Mouse (Mus musculus): ENCODE measurements around the gene Exoc6b. TPM values are rescaled to one million over a fixed set of nuclear protein-coding genes. Genes with fewer than 3 reads are reported as not detected.

Exoc6b gene
- polyA plus RNA-seq, 1 experiment = 7.7 TPM

DNA sequence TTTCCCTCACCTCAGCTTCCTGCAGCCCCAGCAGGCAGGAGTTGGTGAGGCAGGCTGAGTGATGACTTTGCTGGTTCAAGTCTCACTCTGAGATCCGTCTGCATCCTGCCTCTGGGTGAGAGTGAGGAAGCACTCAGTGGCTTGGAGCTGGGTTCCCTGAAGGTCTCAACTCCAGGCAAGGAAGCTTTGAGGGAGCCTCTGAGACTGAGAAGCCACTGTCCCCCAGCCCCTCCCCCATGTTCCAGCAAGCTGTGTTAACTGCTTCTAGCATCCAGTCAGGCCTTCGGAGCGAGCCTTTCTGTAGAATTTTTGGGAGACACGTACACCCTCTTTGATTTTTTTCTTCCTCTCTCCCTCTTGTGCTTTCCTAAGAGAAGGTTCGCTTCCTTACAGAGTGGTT is 486.5 kb downstream of the Exoc6b start:
- peaks cover 40% of the 10 kb centered on the region for H3K27me3 ChIP-seq (ENCODE audit: control insufficient read depth, insufficient read depth, insufficient read length)
- TF ChIP-seq MAX (IDR thresholded peaks at IDR 0.05) = no peak
- TF ChIP-seq USF1 (IDR thresholded peaks at IDR 0.05; ENCODE audit: low read depth) = no peak
- TF ChIP-seq CTCF (IDR thresholded peaks at IDR 0.05; ENCODE audit: control insufficient read depth, insufficient read depth, insufficient read length) = no peak
- no peak for TF ChIP-seq MYOG (IDR thresholded peaks at IDR 0.05; ENCODE audit: control insufficient read depth, extremely low read depth, insufficient read length)
- no peak for TF ChIP-seq CEBPB (IDR thresholded peaks at IDR 0.05; ENCODE audit: low read depth)
- TF ChIP-seq FOSL1 (IDR thresholded peaks at IDR 0.05; ENCODE audit: insufficient read depth, low read length, poor library complexity, severe bottlenecking) = no peak
- TF ChIP-seq MYOD1 (IDR thresholded peaks at IDR 0.05; ENCODE audit: control insufficient read depth, insufficient read length, low read depth) = no peak
- no peaks in the 10 kb centered on the region for H3K79me3 ChIP-seq (ENCODE audit: low read depth)
- no peaks in the 10 kb centered on the region for H3K36me3 ChIP-seq (ENCODE audit: control insufficient read depth, insufficient read depth)
- H3K4me3 ChIP-seq (ENCODE audit: insufficient read depth, poor library complexity, severe bottlenecking) = no peak overlapping the region
- no peak overlapping the region for H3ac ChIP-seq (ENCODE audit: control insufficient read depth, insufficient read length, low read depth)
- H3K79me2 ChIP-seq (ENCODE audit: control insufficient read depth, insufficient read depth) = no peaks in the 10 kb centered on the region

GRCm38 (mm10) chr6:84581833-84582445 is 487.4 kb downstream of the Exoc6b start:
- no peaks in the 10 kb centered on the region for H3K36me3 ChIP-seq (ENCODE audit: control insufficient read depth, insufficient read depth)
- H3K79me3 ChIP-seq (ENCODE audit: low read depth) = no peaks in the 10 kb centered on the region
- H3K4me3 ChIP-seq (ENCODE audit: insufficient read depth, poor library complexity, severe bottlenecking) = no peak overlapping the region
- H3K27me3 ChIP-seq (ENCODE audit: control insufficient read depth, insufficient read depth, insufficient read length) = peaks cover 39% of the 10 kb centered on the region
- TF ChIP-seq MAX (IDR thresholded peaks at IDR 0.05) (no peak), CTCF (IDR thresholded peaks at IDR 0.05; ENCODE audit: control insufficient read depth, insufficient read depth, insufficient read length) (no peak)
- H3ac ChIP-seq (ENCODE audit: control insufficient read depth, insufficient read length, low read depth) = no peak overlapping the region
- no peaks in the 10 kb centered on the region for H3K79me2 ChIP-seq (ENCODE audit: control insufficient read depth, insufficient read depth)

GRCm38 (mm10) chr6:84580979-84581832 is 488.1 kb downstream of the Exoc6b start:
- Histone ChIP-seq H3K36me3 (ENCODE audit: control insufficient read depth, insufficient read depth) (no peaks in the 10 kb centered on the region), H3K4me3 (ENCODE audit: insufficient read depth, poor library complexity, severe bottlenecking) (no peak overlapping the region), H3K27me3 (ENCODE audit: control insufficient read depth, insufficient read depth, insufficient read length) (peaks cover 35% of the 10 kb centered on the region), H3K79me2 (ENCODE audit: control insufficient read depth, insufficient read depth) (no peaks in the 10 kb centered on the region), H3ac (ENCODE audit: control insufficient read depth, insufficient read length, low read depth) (no peak overlapping the region), H3K79me3 (ENCODE audit: low read depth) (no peaks in the 10 kb centered on the region)
- TF ChIP-seq CTCF (IDR thresholded peaks at IDR 0.05; ENCODE audit: control insufficient read depth, insufficient read depth, insufficient read length) (no peak), FOSL1 (IDR thresholded peaks at IDR 0.05; ENCODE audit: insufficient read depth, low read length, poor library complexity, severe bottlenecking) (no peak), USF1 (IDR thresholded peaks at IDR 0.05; ENCODE audit: low read depth) (no peak), MAX (IDR thresholded peaks at IDR 0.05) (no peak), CEBPB (IDR thresholded peaks at IDR 0.05; ENCODE audit: low read depth) (no peak), MYOD1 (IDR thresholded peaks at IDR 0.05; ENCODE audit: control insufficient read depth, insufficient read length, low read depth) (no peak), MYOG (IDR thresholded peaks at IDR 0.05; ENCODE audit: control insufficient read depth, extremely low read depth, insufficient read length) (no peak)

GRCm38 (mm10) chr6:84579508-84579907 is 489.8 kb downstream of the Exoc6b start:
- TF ChIP-seq MYOD1 (IDR thresholded peaks at IDR 0.05; ENCODE audit: control insufficient read depth, insufficient read length, low read depth) (no peak), FOSL1 (IDR thresholded peaks at IDR 0.05; ENCODE audit: insufficient read depth, low read length, poor library complexity, severe bottlenecking) (no peak), MYOG (IDR thresholded peaks at IDR 0.05; ENCODE audit: control insufficient read depth, extremely low read depth, insufficient read length) (no peak), MAX (IDR thresholded peaks at IDR 0.05) (no peak), CEBPB (IDR thresholded peaks at IDR 0.05; ENCODE audit: low read depth) (no peak), USF1 (IDR thresholded peaks at IDR 0.05; ENCODE audit: low read depth) (no peak), CTCF (IDR thresholded peaks at IDR 0.05; ENCODE audit: control insufficient read depth, insufficient read depth, insufficient read length) (no peak)
- peaks cover 20% of the 10 kb centered on the region for H3K27me3 ChIP-seq (ENCODE audit: control insufficient read depth, insufficient read depth, insufficient read length)
- H3K36me3 ChIP-seq (ENCODE audit: control insufficient read depth, insufficient read depth) = no peaks in the 10 kb centered on the region
- no peaks in the 10 kb centered on the region for H3K79me3 ChIP-seq (ENCODE audit: low read depth)
- no peaks in the 10 kb centered on the region for H3K79me2 ChIP-seq (ENCODE audit: control insufficient read depth, insufficient read depth)
- no peak overlapping the region for H3K4me3 ChIP-seq (ENCODE audit: insufficient read depth, poor library complexity, severe bottlenecking)
- no peak overlapping the region for H3ac ChIP-seq (ENCODE audit: control insufficient read depth, insufficient read length, low read depth)

- no peak overlapping the region for H3ac ChIP-seq (ENCODE audit: control insufficient read depth, insufficient read length, low read depth)
- TF ChIP-seq MAX (IDR thresholded peaks at IDR 0.05) (no peak), CTCF (IDR thresholded peaks at IDR 0.05; ENCODE audit: control insufficient read depth, insufficient read depth, insufficient read length) (peak; percentile 25), FOSL1 (IDR thresholded peaks at IDR 0.05; ENCODE audit: insufficient read depth, low read length, poor library complexity, severe bottlenecking) (no peak), MYOD1 (IDR thresholded peaks at IDR 0.05; ENCODE audit: control insufficient read depth, insufficient read length, low read depth) (no peak), MYOG (IDR thresholded peaks at IDR 0.05; ENCODE audit: control insufficient read depth, extremely low read depth, insufficient read length) (no peak), CEBPB (IDR thresholded peaks at IDR 0.05; ENCODE audit: low read depth) (no peak)
- H3K79me3 ChIP-seq (ENCODE audit: low read depth) = no peaks in the 10 kb centered on the region
- H3K4me3 ChIP-seq (ENCODE audit: insufficient read depth, poor library complexity, severe bottlenecking) = no peak overlapping the region
- H3K36me3 ChIP-seq (ENCODE audit: control insufficient read depth, insufficient read depth) = no peaks in the 10 kb centered on the region
- no peaks in the 10 kb centered on the region for H3K79me2 ChIP-seq (ENCODE audit: control insufficient read depth, insufficient read depth)
- peaks cover 17% of the 10 kb centered on the region for H3K27me3 ChIP-seq (ENCODE audit: control insufficient read depth, insufficient read depth, insufficient read length)
Measured at GRCm38 (mm10) chr6:84578928-84579327, 490.4 kb downstream of the Exoc6b start.
